Mouse (Mus musculus) kidney, embryonic 14.5 days (tissue): ENCODE measurements around the gene Ttll7. TPM values are rescaled to one million over a fixed set of nuclear protein-coding genes. Genes with fewer than 3 reads are reported as not detected.

ENCODE experiments used
- ATAC-seq: fragments of 200-750 bp; cut with Nextera tagmentation; 2 replicates; pipeline ENCODE4 v1.8.0; 2017; ENCODE audit warnings: moderate number of reproducible peaks, mild to moderate bottlenecking, moderate TSS enrichment, moderate library complexity; ENCODE audit not compliant: low FRiP score, low TSS enrichment
- H3K27ac ChIP-seq: fragments of 300-500 bp; sonication (generic); 2 replicates; pipeline ENCODE4 v1.5.1; 2014; ENCODE audit warnings: low read depth, mild to moderate bottlenecking, low read length, moderate library complexity, mixed read lengths
- H3K27me3 ChIP-seq: fragments of 300-500 bp; sonication (generic); 2 replicates; pipeline ENCODE4 v1.6.1; 2014; ENCODE audit warnings: mild to moderate bottlenecking, low read length; ENCODE audit not compliant: control insufficient read depth, insufficient read depth
- H3K36me3 ChIP-seq: fragments of 300-500 bp; sonication (generic); 2 replicates; pipeline ENCODE4 v1.6.1; 2014; ENCODE audit warnings: low read length, mixed read lengths; ENCODE audit not compliant: control insufficient read depth, insufficient read depth
- H3K4me1 ChIP-seq: fragments of 300-500 bp; sonication (generic); 2 replicates; pipeline ENCODE4 v1.6.1; 2014; ENCODE audit warnings: low read length, mixed read lengths; ENCODE audit not compliant: control insufficient read depth, insufficient read depth
- H3K4me2 ChIP-seq: fragments of 300-500 bp; sonication (generic); replicated peaks from 2 replicates; pipeline ENCODE4 v1.6.1; 2014; ENCODE audit warnings: low read depth, mild to moderate bottlenecking, low read length
- H3K4me3 ChIP-seq: fragments of 300-500 bp; sonication (generic); 2 replicates; pipeline ENCODE4 v1.5.1; 2014; ENCODE audit warnings: mild to moderate bottlenecking, low read length
- H3K9ac ChIP-seq: fragments of 300-500 bp; sonication (generic); 2 replicates; pipeline ENCODE4 v1.6.1; 2014; ENCODE audit warnings: low read depth, mild to moderate bottlenecking, low read length, moderate library complexity
- H3K9me3 ChIP-seq: fragments of 300-500 bp; sonication (generic); 2 replicates; pipeline ENCODE4 v1.6.1; 2016; ENCODE audit warnings: low read length; ENCODE audit not compliant: control insufficient read depth
- WGBS: fragments of 180-500 bp; shearing (Covaris S2); extraction: QIAGEN DNeasy Blood & Tissue Kit; methylation state at CpG from one replicate; pipeline ENCODE4 v1.1.7; 2014; 5-methylcytosine and 5-hydroxymethylcytosine counted together
- polyA plus RNA-seq: library from polyadenylated mRNA; unstranded; fragments of >200 nt; fragmentation: Nextera tagmentation; extraction: Ambion mirVana; gene quantifications from 2 replicates; pipeline ENCODE4 v1.2.1, GENCODE M21; 2014

Ttll7 gene
- polyA plus RNA-seq, 1 experiment from 2014 or later: 1.7 TPM

- no peak overlapping the region for H3K27ac ChIP-seq
These were observed 44.4 kb downstream of the Ttll7 start for GRCm38 (mm10) chr3:146896581-146896980.

GRCm38 (mm10) chr3:146900094-146900493 is 47.9 kb downstream of the Ttll7 start:
- H3K9me3 ChIP-seq: no peaks in the 10 kb centered on the region
- WGBS: 85% methylated on average over 3 of the region's 3 CpGs
- H3K4me2 ChIP-seq: no peak overlapping the region
- no peaks in the 10 kb centered on the region for H3K4me1 ChIP-seq
- H3K27me3 ChIP-seq: no peaks in the 10 kb centered on the region
- no peak overlapping the region for H3K9ac ChIP-seq
- no peak overlapping the region for H3K27ac ChIP-seq
- H3K4me3 ChIP-seq: no peak overlapping the region
- no peak for ATAC-seq
- H3K36me3 ChIP-seq: no peaks in the 10 kb centered on the region

More at GRCm38 (mm10) chr3:146896581-146896980, 44.4 kb downstream of the Ttll7 start:
- no peaks in the 10 kb centered on the region for H3K4me1 ChIP-seq
- 86% methylated on average over 8 of the region's 8 CpGs for WGBS
- ATAC-seq: no peak
- no peaks in the 10 kb centered on the region for H3K9me3 ChIP-seq
- no peaks in the 10 kb centered on the region for H3K36me3 ChIP-seq
- no peak overlapping the region for H3K9ac ChIP-seq
- no peak overlapping the region for H3K4me2 ChIP-seq
- no peaks in the 10 kb centered on the region for H3K27me3 ChIP-seq
- H3K4me3 ChIP-seq: no peak overlapping the region

GRCm38 (mm10) chr3:146901729-146902128 is 49.6 kb downstream of the Ttll7 start:
- no peak for ATAC-seq
- Histone ChIP-seq H3K4me3 (no peak overlapping the region), H3K36me3 (no peaks in the 10 kb centered on the region), H3K9ac (no peak overlapping the region), H3K27me3 (no peaks in the 10 kb centered on the region), H3K4me1 (no peaks in the 10 kb centered on the region), H3K27ac (no peak overlapping the region), H3K4me2 (no peak overlapping the region), H3K9me3 (no peaks in the 10 kb centered on the region)
- WGBS: 76% methylated on average over 4 of the region's 4 CpGs

- WGBS: 80% methylated on average over 3 of the region's 3 CpGs
- Histone ChIP-seq H3K4me2 (no peak overlapping the region), H3K4me3 (no peak overlapping the region), H3K27ac (no peak overlapping the region), H3K4me1 (no peaks in the 10 kb centered on the region), H3K9ac (no peak overlapping the region), H3K27me3 (no peaks in the 10 kb centered on the region), H3K36me3 (no peaks in the 10 kb centered on the region), H3K9me3 (no peaks in the 10 kb centered on the region)
- no peak for ATAC-seq
These were observed 53.4 kb downstream of the Ttll7 start for GRCm38 (mm10) chr3:146905606-146906005.

GRCm38 (mm10) chr3:146908922-146909321 is 56.8 kb downstream of the Ttll7 start:
- H3K4me1 ChIP-seq: no peaks in the 10 kb centered on the region
- WGBS: 88% methylated on average over 5 of the region's 5 CpGs
- ATAC-seq: no peak
- no peak overlapping the region for H3K9ac ChIP-seq
- no peaks in the 10 kb centered on the region for H3K9me3 ChIP-seq
- H3K36me3 ChIP-seq: no peaks in the 10 kb centered on the region
- no peak overlapping the region for H3K4me3 ChIP-seq
- no peak overlapping the region for H3K27ac ChIP-seq
- H3K4me2 ChIP-seq: no peak overlapping the region
- H3K27me3 ChIP-seq: no peaks in the 10 kb centered on the region

GRCm38 (mm10) chr3:146913107-146913506 is 60.9 kb downstream of the Ttll7 start:
- no peak overlapping the region for H3K4me2 ChIP-seq
- H3K9me3 ChIP-seq: no peaks in the 10 kb centered on the region
- ATAC-seq: no peak
- no peaks in the 10 kb centered on the region for H3K4me1 ChIP-seq
- H3K27me3 ChIP-seq: no peaks in the 10 kb centered on the region
- no peak overlapping the region for H3K4me3 ChIP-seq
- no peak overlapping the region for H3K27ac ChIP-seq
- H3K36me3 ChIP-seq: no peaks in the 10 kb centered on the region
- WGBS: 90% methylated on average over 12 of the region's 12 CpGs
- H3K9ac ChIP-seq: no peak overlapping the region

GRCm38 (mm10) chr3:146914798-146915197 is 62.6 kb downstream of the Ttll7 start:
- no peak for ATAC-seq
- Histone ChIP-seq H3K9me3 (no peaks in the 10 kb centered on the region), H3K4me3 (no peak overlapping the region), H3K36me3 (no peaks in the 10 kb centered on the region), H3K27ac (no peak overlapping the region), H3K4me1 (no peaks in the 10 kb centered on the region), H3K9ac (no peak overlapping the region), H3K27me3 (no peaks in the 10 kb centered on the region), H3K4me2 (no peak overlapping the region)
- 12% methylated on average over 12 of the region's 12 CpGs for WGBS

- Histone ChIP-seq H3K9me3 (no peaks in the 10 kb centered on the region), H3K9ac (no peak overlapping the region), H3K27me3 (no peaks in the 10 kb centered on the region), H3K4me1 (no peaks in the 10 kb centered on the region), H3K4me2 (no peak overlapping the region), H3K4me3 (no peak overlapping the region), H3K27ac (no peak overlapping the region), H3K36me3 (no peaks in the 10 kb centered on the region)
- 57% methylated on average over 8 of the region's 8 CpGs for WGBS
- ATAC-seq: no peak
These were observed 65.7 kb downstream of the Ttll7 start for GRCm38 (mm10) chr3:146917891-146918290.

- Histone ChIP-seq H3K9me3 (no peaks in the 10 kb centered on the region), H3K36me3 (no peaks in the 10 kb centered on the region), H3K4me3 (no peak overlapping the region), H3K4me2 (no peak overlapping the region), H3K27ac (no peak overlapping the region), H3K4me1 (no peaks in the 10 kb centered on the region), H3K9ac (no peak overlapping the region), H3K27me3 (no peaks in the 10 kb centered on the region)
- no peak for ATAC-seq
- WGBS: 83% methylated on average over 11 of the region's 11 CpGs
These were observed 66.2 kb downstream of the Ttll7 start for GRCm38 (mm10) chr3:146918323-146918722.
